Mouse (Mus musculus) E14TG2a.4 (cell line): ENCODE results near the gene Shisa9.

Source experiments
- H3K27me3 ChIP-seq: 2 replicates; pipeline ENCODE4 v1.6.1; 2014; ENCODE audit warnings: low read length, control low read depth; ENCODE audit not compliant: insufficient read depth
- H3K36me3 ChIP-seq: 2 replicates; pipeline ENCODE4 v1.6.1; 2014; ENCODE audit warnings: low read length, control low read depth; ENCODE audit not compliant: insufficient read depth
- H3K4me1 ChIP-seq: replicated peaks from 2 replicates; pipeline ENCODE4 v1.6.1; 2014; ENCODE audit warnings: low read depth, low read length, control low read depth
- H3K4me3 ChIP-seq: replicated peaks from 2 replicates; pipeline ENCODE4 v1.5.1; 2014; ENCODE audit warnings: mild to moderate bottlenecking, low read length
- H3K9me3 ChIP-seq: 2 replicates; pipeline ENCODE4 v1.6.1; 2014; ENCODE audit warnings: low read length, control low read depth
- CTCF ChIP-seq: conservative IDR thresholded peaks from 2 replicates; pipeline ENCODE4 v1.5.1; 2014; ENCODE audit warnings: low read length
- NANOG ChIP-seq: IDR thresholded peaks from 2 replicates; pipeline ENCODE4 v1.6.1; 2014; ENCODE audit warnings: borderline replicate concordance, low read length, mixed read lengths
- POU5F1 ChIP-seq: IDR thresholded peaks from 2 replicates; pipeline ENCODE4 v1.6.1; 2014; ENCODE audit warnings: low read length, borderline replicate concordance

The Shisa9 gene

DNA sequence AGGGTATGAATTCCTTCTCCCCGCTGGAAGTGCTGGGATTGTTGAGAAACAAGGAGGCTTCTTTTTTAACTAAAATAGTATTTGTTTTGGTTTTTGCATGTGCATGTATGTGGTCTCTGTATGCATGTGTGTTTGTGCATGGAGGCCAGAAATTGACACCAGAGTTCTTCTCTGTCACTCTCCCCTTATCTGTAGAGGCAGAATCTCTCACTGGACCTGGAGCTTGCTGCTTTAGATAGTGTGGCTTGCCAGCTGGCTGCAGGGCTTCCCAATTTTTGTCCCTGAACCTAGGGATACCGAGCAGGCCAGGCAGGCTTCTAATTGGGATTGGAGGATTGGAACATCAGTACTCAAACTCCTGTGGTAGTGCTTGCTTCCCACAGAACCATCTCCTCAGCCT, 99.2 kb downstream of the Shisa9 start:
- Histone ChIP-seq H3K27me3 (no peaks in the 10 kb centered on the region), H3K9me3 (no peaks in the 10 kb centered on the region), H3K4me3 (no peak overlapping the region), H3K36me3 (no peaks in the 10 kb centered on the region), H3K4me1 (no peaks in the 10 kb centered on the region)
- TF ChIP-seq CTCF: no peak

DNA sequence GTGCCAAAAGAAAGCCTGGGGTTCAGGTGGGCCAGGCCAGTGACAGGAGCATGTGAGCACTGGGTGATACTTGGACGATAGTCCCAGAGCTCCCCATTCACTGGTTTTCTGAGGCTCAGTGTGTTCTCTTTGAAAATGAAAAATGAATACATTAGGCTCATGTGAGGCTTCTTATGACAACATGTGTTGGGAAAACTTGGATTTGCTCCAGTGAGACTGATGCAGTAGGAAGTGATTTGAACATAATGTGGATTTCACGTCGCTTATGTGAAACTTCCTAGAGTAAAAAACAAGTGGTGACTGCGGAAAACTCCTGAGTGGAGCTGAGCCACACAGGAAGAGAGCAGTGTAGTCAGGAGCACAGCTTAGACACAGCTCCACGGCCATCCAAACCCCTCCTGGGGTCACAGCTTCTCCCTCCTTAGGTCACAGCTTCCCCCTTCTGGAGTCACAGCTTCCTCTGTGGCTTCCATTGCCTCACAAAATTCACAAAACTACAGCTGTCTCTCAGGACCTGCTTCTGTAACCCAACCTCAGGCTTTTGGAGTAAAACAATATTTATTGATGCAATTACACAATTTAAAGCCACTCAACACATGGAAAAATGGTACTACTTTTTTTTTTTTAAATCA, 106.8 kb downstream of the Shisa9 start:
- H3K27me3 ChIP-seq: no peaks in the 10 kb centered on the region
- no peak overlapping the region for H3K4me3 ChIP-seq
- no peaks in the 10 kb centered on the region for H3K36me3 ChIP-seq
- no peaks in the 10 kb centered on the region for H3K9me3 ChIP-seq
- no peaks in the 10 kb centered on the region for H3K4me1 ChIP-seq
- TF ChIP-seq NANOG (no peak), CTCF (no peak), POU5F1 (no peak)

DNA sequence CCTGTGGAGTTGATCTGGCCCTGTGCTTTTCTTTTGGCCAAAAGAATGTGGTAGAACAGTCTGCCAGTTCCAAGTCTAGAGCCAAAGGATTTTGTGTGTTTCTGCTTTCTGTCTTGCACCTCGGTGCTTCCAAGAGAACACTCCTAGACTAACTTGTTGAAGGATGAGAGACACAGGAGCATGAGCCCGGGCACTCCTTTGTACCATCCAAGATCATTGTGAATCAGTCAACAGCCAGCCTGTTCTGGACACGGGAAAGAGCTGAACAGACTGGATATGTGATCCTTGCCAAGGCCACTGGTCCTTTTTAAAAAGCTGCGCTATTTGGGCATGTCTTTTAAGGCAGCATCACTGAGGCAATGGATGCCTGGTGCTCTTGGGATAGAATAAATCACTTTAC, 109.3 kb downstream of the Shisa9 start:
- no peaks in the 10 kb centered on the region for H3K4me1 ChIP-seq
- TF ChIP-seq POU5F1 (no peak), CTCF (no peak), NANOG (no peak)
- no peaks in the 10 kb centered on the region for H3K27me3 ChIP-seq
- no peak overlapping the region for H3K4me3 ChIP-seq
- H3K9me3 ChIP-seq: no peaks in the 10 kb centered on the region
- H3K36me3 ChIP-seq: no peaks in the 10 kb centered on the region

DNA sequence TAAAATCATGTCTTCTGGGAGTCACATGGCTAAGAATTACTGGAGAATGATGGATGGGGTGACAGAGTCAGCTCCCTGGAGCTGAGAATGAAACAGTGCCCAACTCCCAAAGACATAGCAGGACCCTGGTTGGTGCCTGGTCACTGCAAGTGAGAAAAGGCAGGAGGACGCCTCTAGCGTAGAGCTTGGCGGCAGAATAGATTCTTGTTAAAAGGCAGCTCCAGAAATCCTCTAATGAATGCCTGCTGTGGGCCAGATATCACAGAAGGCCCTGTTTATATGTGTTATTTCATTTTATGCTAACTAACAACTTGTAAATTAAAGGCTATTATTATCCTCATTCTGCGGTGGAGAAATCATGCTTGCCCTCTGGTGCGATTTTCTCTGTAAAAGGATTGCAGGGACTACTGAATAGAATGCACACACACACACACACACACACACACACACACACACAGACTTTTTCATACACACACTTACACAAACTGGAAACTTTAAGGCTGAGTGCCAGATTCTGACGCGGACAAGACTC, 110.9 kb downstream of the Shisa9 start:
- Histone ChIP-seq H3K4me3 (no peak overlapping the region), H3K4me1 (no peaks in the 10 kb centered on the region), H3K27me3 (no peaks in the 10 kb centered on the region), H3K36me3 (no peaks in the 10 kb centered on the region), H3K9me3 (no peaks in the 10 kb centered on the region)
- TF ChIP-seq NANOG (no peak), CTCF (no peak), POU5F1 (no peak)

DNA sequence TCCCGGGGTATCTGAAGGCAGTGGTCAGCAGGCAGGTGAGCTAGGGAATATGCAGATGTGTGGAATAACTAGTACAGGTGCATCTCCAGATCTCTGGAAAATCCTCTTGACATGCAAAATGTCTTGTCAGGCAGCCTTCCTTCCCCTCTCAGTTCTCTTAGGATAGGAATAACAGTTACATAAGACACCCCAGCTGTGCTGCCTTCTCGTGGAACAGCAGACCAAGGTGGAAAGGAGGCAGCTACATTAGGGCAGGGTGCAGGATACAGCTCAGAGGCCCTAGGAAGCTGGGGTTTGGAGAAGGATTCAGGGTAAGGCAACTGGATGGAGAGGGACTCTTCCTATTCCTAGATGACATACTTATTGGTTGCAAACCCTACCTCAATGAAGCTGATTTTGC, 111.5 kb downstream of the Shisa9 start:
- TF ChIP-seq POU5F1: no peak
- TF ChIP-seq NANOG: no peak
- no peak for TF ChIP-seq CTCF
- no peak overlapping the region for H3K4me3 ChIP-seq
- H3K27me3 ChIP-seq: no peaks in the 10 kb centered on the region
- H3K4me1 ChIP-seq: no peaks in the 10 kb centered on the region
- H3K9me3 ChIP-seq: no peaks in the 10 kb centered on the region
- no peaks in the 10 kb centered on the region for H3K36me3 ChIP-seq

DNA sequence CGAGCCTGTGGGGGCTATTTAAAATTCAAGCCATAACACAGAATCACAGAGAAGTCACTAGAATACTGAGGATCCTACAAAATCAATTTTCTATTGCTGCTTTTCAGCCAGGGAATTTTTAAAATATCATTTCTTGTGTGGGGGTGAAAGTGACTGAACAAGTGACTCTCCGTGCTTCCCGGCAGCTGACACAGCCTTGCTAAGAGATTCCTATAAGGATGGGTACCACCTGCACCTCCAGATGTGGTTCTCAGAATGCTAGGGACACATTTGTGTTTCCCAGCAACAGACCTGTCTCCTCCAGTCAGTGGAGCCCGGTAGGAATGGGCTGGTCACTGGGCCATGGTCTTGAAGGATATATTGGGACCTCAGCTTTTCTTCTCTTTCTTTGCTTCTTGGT, 124.5 kb downstream of the Shisa9 start:
- no peaks in the 10 kb centered on the region for H3K36me3 ChIP-seq
- H3K4me3 ChIP-seq: no peak overlapping the region
- TF ChIP-seq CTCF (no peak), NANOG (no peak), POU5F1 (no peak)
- no peaks in the 10 kb centered on the region for H3K9me3 ChIP-seq
- H3K4me1 ChIP-seq: no peaks in the 10 kb centered on the region
- no peaks in the 10 kb centered on the region for H3K27me3 ChIP-seq

DNA sequence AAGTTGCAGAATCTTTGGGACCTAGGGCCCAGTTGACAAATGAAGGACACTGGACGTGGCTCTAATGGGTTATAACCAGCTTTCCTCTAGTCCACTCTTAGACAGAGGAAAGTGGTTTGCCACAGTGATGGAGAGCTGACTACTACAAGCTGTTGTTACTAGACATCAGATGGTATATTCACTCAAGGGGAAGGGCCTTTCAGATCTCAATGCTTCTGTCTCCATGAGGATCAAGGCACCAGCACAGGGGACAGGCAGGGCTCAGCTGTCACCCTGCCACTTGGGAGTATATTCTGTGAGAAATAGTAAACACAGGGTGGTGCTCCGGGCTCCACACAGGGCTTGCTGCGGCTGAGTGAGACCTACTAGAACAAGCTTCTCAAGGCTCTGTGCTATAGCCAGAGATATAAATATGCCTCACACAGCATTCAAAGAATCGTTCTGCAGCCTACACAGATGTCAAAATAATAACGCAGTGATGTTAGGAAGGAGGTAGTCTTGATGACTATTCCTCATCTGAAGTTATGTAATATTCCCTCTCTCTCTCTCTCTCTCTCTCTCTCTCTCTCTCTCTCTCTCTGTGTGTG, 127.0 kb downstream of the Shisa9 start:
- TF ChIP-seq NANOG (no peak), CTCF (no peak), POU5F1 (no peak)
- Histone ChIP-seq H3K9me3 (no peaks in the 10 kb centered on the region), H3K4me1 (no peaks in the 10 kb centered on the region), H3K4me3 (no peak overlapping the region), H3K36me3 (no peaks in the 10 kb centered on the region), H3K27me3 (no peaks in the 10 kb centered on the region; the same call in 1 of the 2 replicates)

DNA sequence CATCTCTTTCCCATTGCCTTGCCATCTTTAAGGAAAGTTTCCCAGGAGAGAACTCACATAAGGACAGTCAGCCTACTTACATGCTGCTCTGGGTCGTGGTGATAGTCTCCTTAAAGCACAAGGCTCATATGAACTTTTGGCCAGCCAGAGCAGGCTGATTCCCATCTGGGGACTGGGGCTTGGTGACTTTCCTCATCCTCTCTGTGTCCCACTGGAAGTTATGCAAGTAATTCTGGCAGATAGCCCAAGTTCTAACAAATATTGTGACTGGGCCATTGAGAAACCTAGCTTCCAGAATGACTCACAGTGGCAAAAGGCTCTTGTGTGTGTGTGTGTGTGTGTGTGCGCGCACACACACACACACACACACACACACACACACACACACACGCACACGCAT, 130.5 kb downstream of the Shisa9 start:
- H3K4me1 ChIP-seq: no peaks in the 10 kb centered on the region
- H3K9me3 ChIP-seq: no peaks in the 10 kb centered on the region
- TF ChIP-seq POU5F1 (no peak), CTCF (no peak), NANOG (no peak)
- no peaks in the 10 kb centered on the region; the same call in 1 of the 2 replicates for H3K27me3 ChIP-seq
- no peaks in the 10 kb centered on the region for H3K36me3 ChIP-seq
- no peak overlapping the region for H3K4me3 ChIP-seq
